Mouse (Mus musculus) brown adipose tissue, adult 24 weeks (tissue): Measurements from ENCODE around the gene Odam. TPM values are rescaled to one million over a fixed set of nuclear protein-coding genes. Genes with fewer than 3 reads are reported as not detected.

ENCODE experiments used
- H3K27ac ChIP-seq: fragments of 200-500 bp; replicated peaks from 2 replicates; pipeline ENCODE4 v1.5.1; 2012; ENCODE audit warnings: low read depth, mild to moderate bottlenecking, low read length
- H3K4me1 ChIP-seq: fragments of 200-500 bp; 2 replicates; pipeline ENCODE4 v1.6.1; 2012; ENCODE audit warnings: low read length, mixed read lengths; ENCODE audit not compliant: control insufficient read depth, insufficient read depth, insufficient read length
- H3K4me3 ChIP-seq: fragments of 200-500 bp; 2 replicates; pipeline ENCODE4 v1.5.1; 2012; ENCODE audit warnings: low read depth, mild to moderate bottlenecking, low read length, moderate library complexity; ENCODE audit not compliant: insufficient read depth
- polyA plus RNA-seq: library from polyadenylated mRNA; stranded (reverse); fragments of >200 nt; gene quantifications from 2 replicates; pipeline ENCODE4 v1.2.4, GENCODE M21; 2012; ENCODE audit not compliant: missing spikeins, insufficient read depth, insufficient read length

Gene Odam
- not detected in 2 replicates for polyA plus RNA-seq

- no peak within 1 kb of the TSS for H3K4me3 ChIP-seq
- H3K4me1 ChIP-seq = no peaks in the 10 kb centered on the region
- H3K27ac ChIP-seq = no peak within 1 kb of the TSS
Measured at GRCm38 (mm10) chr5:87884729-87885128, at the start of gene Odam. Gene Odam, plus strand, starts transcription at chr5:87885029.

GRCm38 (mm10) chr5:87855136-87855716 lies 29.6 kb upstream of the Odam start:
- Histone ChIP-seq H3K4me1 (no peaks in the 10 kb centered on the region), H3K4me3 (no peak overlapping the region), H3K27ac (no peak overlapping the region)

- H3K4me1 ChIP-seq = no peaks in the 10 kb centered on the region
- no peak overlapping the region for H3K27ac ChIP-seq
- no peak overlapping the region for H3K4me3 ChIP-seq
Measured at GRCm38 (mm10) chr5:87870084-87870483, 14.7 kb upstream of the Odam start.

- H3K27ac ChIP-seq = no peak overlapping the region
- no peak overlapping the region for H3K4me3 ChIP-seq
- no peaks in the 10 kb centered on the region for H3K4me1 ChIP-seq
Measured at GRCm38 (mm10) chr5:87871423-87871822, 13.4 kb upstream of the Odam start.

- H3K4me1 ChIP-seq = no peaks in the 10 kb centered on the region
- no peak within 1 kb of the TSS for H3K27ac ChIP-seq
Measured at GRCm38 (mm10) chr5:87925372-87925771, 40.5 kb downstream of the Odam start, which contains the start of gene Csn3. Gene Csn3, plus strand, starts transcription at chr5:87925579.

GRCm38 (mm10) chr5:87931603-87932002 lies 46.8 kb downstream of the Odam start:
- Histone ChIP-seq H3K4me3 (no peak overlapping the region), H3K27ac (no peak overlapping the region), H3K4me1 (no peaks in the 10 kb centered on the region)

More at GRCm38 (mm10) chr5:87925372-87925771, 40.5 kb downstream of the Odam start, which contains the start of gene Csn3:
- no peak within 1 kb of the TSS for H3K4me3 ChIP-seq

GRCm38 (mm10) chr5:87940752-87941151 lies 55.9 kb downstream of the Odam start:
- Histone ChIP-seq H3K27ac (no peak overlapping the region), H3K4me1 (no peaks in the 10 kb centered on the region), H3K4me3 (no peak overlapping the region)

GRCm38 (mm10) chr5:87942515-87942914 lies 57.7 kb downstream of the Odam start:
- no peak overlapping the region for H3K4me3 ChIP-seq
- no peak overlapping the region for H3K27ac ChIP-seq
- no peaks in the 10 kb centered on the region for H3K4me1 ChIP-seq

Other genes starting within 250 kb of the Odam start
- gene Csn1s1, start 218.8 kb upstream of the Odam start, polyA plus RNA-seq = not detected in 2 replicates
- gene Csn2, start 185.4 kb upstream of the Odam start, polyA plus RNA-seq = not detected in 2 replicates
- gene Csn1s2a, start 110.5 kb upstream of the Odam start, polyA plus RNA-seq = not detected in 2 replicates
- not detected in 2 replicates for gene Csn1s2b, start 76.9 kb upstream of the Odam start, polyA plus RNA-seq
- gene Prr27, start 59.3 kb upstream of the Odam start, polyA plus RNA-seq = not detected in 2 replicates
- not detected in 2 replicates for gene Csn3, start 40.5 kb downstream of the Odam start, polyA plus RNA-seq
- not detected in 2 replicates for gene 2310003L06Rik, start 84.4 kb downstream of the Odam start, polyA plus RNA-seq
- gene Gm28434, start 84.5 kb downstream of the Odam start, polyA plus RNA-seq = not detected in 2 replicates
- gene Cabs1, start 94.4 kb downstream of the Odam start, polyA plus RNA-seq = not detected in 2 replicates
- gene Smr3a, start 117.5 kb downstream of the Odam start, polyA plus RNA-seq = not detected in 2 replicates
- not detected in 2 replicates for gene Smr2, start 201.5 kb downstream of the Odam start, polyA plus RNA-seq
- not detected in 2 replicates for gene Gm11116, start 226.5 kb downstream of the Odam start, polyA plus RNA-seq